Mouse (Mus musculus): ENCODE data around the gene Pnpla2. TPM values are rescaled to one million over a fixed set of nuclear protein-coding genes. Genes with fewer than 3 reads are reported as not detected.

Pnpla2 gene
- total RNA-seq, 4 experiments from 2014 or later = 21.2 to 32.6 (median 27.2) TPM

- no peak for DNase-seq (ENCODE audit: low spot score in 2 of 2)
These were observed 26.8 kb downstream of the Pnpla2 start for GRCm38 (mm10) chr7:141481498-141482401.

DNA sequence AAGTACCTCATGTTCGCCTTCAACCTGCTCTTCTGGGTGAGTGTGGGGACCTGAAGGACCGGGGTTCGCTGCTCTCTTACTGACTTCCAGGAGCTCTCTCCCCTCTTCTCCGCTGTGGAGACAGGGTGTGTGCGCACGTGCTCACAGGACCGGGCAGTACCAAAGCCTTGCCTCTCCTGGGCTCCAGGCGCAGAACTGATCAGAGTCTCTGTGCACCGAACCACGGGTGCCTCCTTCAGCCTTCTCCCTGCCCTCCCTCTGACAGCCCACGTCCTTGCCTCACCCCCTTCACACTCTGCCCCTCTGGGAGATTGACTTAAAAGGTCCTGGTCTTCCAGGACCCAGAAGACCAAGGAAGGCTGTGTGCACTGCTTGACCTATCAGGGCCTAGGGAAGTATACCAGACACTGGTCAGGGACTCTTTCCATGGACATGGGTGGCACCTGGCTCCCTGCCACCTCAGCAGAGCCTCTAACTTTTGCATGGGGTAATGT, 27.6 kb downstream of the Pnpla2 start:
- DNase-seq (ENCODE audit: low spot score in 2 of 2) = no peak

- DNase-seq (ENCODE audit: low spot score in 2 of 2) = no peak
These were observed 28.2 kb downstream of the Pnpla2 start for GRCm38 (mm10) chr7:141483114-141483653.

DNA sequence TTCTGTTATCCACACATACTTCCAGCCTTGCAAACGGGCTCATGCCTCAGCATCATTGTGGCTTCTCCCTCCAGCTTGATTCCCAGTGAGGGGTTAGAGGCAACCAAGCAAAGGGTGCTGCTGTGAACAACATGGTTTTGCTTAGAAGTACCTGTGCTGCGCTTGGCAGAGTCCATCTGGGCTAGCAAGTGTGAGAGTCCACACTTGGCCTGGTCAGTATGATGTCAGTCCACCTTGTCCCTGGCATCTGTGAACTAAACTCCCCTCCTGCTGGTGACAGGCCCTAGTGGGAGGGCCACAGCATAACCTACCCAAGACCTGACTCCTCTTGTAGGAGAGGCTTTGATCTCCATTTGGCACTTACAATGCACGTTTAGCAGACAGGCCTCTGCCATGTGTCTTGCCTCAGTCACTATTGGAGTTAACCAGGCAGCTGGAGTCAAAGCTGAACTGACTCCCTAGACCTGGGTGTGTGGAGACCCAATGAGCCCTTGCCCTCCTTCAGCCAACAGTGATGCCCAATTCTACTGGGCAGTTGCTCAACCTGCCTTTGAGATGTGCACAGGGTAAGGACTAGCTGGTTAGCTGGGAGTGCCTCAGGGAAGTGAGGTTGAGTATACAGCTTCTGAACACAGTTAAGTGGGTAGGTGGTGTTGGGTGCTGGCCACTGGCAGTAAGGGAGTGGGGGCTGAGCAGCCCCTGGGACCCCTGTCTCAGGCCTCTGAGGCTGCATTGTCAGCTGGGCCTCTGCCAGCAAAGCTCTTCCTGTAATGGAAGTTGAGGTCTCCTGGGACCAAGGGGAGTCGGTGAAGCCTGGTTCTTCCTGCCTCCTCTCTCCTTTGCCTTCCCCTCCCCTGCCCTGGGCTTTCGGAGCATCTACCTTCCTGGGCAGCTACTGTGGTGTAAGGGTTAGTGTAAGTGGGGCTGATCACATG, 29.5 kb downstream of the Pnpla2 start:
- no peak for DNase-seq (ENCODE audit: low spot score in 2 of 2)

DNA sequence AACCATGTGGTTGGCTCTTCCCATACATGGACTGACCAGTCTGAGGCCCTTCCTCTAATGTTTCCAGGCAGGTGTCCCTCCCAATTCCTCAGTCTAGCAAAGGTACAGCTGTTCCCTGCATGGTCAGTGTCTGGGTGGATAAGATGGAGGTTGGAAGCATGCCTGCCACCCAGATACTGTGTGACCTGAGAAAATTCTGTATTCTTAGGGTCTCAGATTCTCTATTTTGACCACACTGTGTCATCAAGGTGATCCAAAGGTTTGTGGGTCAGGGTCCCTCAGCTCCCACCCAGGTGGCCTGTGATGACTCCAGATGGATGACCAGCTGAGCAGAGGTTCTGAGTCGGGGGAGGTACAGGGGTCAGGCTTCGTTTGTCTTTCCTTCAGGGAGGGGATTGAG, 30.2 kb downstream of the Pnpla2 start:
- no peak for DNase-seq (ENCODE audit: low spot score in 2 of 2)

DNA sequence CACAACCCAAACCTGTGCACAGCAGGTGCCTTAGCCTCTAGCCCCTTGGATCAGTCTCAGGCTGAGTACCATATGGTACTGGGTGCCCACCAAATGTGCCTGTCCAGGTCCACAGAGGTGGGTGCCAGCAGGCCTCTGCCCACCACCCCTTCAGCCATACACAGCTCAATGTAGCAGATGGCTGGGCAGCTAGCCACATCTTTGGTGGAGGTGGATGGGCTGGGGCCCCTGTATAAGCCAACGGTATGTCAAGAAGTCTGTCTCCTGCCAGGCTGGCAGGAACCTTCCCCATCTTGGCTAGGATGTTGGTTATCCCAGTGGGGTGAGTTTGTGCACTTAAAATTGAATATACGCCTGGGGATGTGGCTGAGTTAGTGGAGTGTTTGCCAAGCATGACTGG, 30.6 kb downstream of the Pnpla2 start:
- no peak for DNase-seq (ENCODE audit: low spot score in 2 of 2)

DNA sequence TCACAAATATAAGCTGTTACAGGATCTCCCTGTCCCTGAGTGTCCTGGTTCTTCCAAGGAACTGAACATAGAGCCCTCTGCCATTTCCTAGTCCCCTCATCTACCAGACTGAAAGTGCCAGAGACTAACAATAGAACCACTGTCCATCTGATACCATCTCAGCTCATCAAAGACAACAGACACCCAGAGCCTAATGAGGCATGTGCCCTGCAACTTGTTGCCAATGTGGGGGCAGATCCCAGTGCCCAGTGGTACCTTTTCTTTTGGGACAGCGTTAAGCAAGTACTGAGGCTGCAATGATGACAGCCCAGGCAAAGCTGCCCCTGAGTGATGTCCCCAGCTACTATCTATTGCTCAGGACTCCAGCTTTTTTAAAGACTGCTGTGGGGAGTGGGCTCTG, 31.2 kb downstream of the Pnpla2 start:
- no peak for DNase-seq (ENCODE audit: low spot score in 2 of 2)

- DNase-seq (ENCODE audit: low spot score in 2 of 2) = no peak
These were observed 32.1 kb downstream of the Pnpla2 start for GRCm38 (mm10) chr7:141487141-141487540.

DNA sequence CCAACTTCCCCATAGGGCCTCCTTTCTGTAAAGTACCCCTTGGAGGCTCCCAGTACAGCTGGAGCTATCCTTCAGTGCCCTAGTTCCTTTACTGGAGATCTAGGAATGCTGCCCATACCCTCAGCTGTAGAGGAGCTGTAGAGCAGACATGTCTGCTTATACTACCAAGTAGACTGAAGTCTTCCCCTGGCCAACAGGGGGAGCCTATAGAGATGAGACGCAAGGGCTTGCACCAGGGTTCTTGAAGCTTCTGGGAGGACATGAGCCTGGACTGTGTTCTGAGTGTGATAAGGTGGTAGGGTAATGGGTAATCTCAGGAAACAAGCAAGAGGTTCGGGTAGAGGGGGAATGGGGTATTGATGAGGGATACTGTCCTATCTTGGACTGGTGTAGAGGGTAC, 36.2 kb downstream of the Pnpla2 start:
- DNase-seq (ENCODE audit: low spot score in 2 of 2) = no peak

DNA sequence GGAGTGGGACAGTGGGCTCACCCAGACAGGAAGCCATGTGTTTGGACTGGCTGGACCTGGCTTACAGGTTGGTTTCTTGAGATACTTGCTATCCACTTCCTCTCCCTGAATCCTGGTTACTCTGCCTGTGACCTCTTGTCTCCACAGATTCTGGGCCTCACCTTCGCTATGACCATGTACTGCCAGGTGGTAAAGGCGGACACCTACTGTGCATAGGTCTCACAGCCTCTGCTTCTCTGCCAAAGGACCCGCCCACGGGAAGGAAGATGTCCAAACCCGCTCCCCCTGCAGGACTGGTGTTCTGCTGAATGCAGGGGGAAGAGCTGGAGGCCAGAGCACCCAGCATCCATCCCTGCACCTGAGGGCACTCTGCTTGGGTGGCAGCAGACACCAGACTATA, 37.7 kb downstream of the Pnpla2 start:
- no peak for DNase-seq (ENCODE audit: low spot score in 2 of 2)

DNA sequence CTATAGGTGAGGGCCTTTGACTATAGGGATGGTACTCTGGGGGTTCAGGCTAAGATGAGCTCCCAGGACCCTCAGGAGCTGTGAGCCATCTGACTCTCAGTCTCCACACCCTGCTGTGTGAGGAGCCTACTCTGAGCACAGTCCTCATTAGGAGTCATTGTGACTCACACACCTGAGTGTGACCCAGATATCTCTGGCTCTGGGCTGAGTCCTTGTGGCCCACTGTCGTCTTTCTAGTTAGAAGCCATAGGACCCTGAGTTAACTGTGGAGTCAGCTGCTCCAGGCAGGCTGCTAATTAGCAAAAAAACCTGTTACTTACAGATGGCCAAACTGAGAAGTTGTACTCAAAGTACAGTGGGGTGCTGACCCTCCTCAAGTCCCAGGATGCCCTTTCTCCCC, 38.7 kb downstream of the Pnpla2 start:
- no peak for DNase-seq (ENCODE audit: low spot score in 2 of 2)

DNA sequence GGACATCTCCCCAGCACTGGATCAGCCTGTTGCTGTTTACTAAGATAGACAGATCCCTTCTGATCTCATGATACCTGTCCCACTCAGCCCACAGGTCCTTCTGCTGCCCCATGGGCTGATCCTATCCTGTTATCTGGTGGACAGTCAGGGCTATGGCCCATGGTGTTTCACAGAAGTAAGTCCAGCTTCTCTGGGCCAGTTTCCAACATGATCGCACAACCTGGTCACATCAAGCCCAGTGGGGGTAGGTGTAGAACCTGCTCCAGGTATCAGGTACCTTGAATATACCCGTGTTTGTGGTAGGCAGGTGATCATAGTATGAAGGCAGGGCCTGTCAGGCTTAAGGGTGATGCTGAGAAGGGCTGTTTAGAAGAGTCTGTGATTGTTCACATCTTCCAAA, 40.4 kb downstream of the Pnpla2 start:
- DNase-seq (ENCODE audit: low spot score in 2 of 2) = no peak

DNA sequence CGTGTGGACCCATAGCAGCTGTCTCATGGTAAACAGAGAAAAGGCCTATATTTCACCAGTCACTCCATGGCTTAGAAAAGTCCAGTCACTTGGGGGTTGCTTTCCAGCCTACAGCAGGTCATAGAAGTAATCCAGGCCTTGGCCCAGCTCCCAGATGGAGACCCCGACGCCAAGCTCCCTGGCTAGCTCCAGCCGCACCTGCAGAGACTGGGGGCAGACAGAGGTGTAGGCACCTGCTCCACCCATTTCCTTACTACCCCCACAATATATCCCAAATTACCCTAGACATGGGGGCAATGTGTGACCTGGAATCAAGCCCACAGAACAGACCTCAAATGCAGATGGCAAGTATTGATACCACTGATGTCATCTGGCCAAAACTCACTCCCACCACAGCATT, 40.9 kb downstream of the Pnpla2 start:
- DNase-seq (ENCODE audit: low spot score in 2 of 2) = no peak

GRCm38 (mm10) chr7:141497600-141497999, 42.6 kb downstream of the Pnpla2 start:
- DNase-seq (ENCODE audit: low spot score in 2 of 2) = no peak

DNA sequence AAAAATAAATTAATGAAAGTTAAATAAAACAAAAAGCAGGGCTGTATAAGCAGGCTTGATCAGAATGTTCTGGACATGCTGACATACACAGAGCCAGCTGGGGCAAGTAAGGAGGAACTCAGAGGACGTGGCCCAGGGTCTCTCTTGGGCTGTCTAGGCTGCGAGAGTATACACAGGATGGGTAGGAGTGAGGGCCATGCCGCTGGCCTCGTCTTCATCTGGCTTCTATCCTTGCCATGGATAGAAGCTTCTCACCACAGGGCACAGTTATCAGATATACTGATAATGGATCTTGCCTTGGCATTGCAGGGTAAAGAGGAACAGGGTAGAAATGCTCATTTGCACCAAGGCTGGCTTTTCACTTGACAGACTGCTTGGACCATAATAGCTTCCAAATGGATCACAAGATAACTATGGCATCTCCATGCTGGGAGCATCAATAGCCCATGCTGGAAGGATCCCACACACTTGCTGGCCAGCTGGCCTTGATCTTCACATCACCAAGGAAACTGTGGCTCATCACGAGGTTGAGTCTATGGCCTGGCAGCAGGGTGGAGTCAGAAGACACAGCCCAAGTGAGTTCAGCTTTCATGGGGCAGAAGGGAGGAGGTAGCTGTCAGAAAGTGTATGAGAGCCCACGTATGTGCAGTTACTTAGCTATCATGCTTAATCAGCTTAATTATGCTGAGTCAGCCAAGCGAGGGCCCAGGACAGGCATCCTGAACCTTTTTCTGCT, 47.0 kb downstream of the Pnpla2 start:
- no peak for DNase-seq (ENCODE audit: low spot score in 2 of 2)

- DNase-seq (ENCODE audit: low spot score in 2 of 2) = no peak
These were observed 47.5 kb downstream of the Pnpla2 start for GRCm38 (mm10) chr7:141502556-141502905.

- DNase-seq (ENCODE audit: low spot score in 2 of 2) = no peak
These were observed 51.3 kb downstream of the Pnpla2 start for GRCm38 (mm10) chr7:141506278-141506677.

DNA sequence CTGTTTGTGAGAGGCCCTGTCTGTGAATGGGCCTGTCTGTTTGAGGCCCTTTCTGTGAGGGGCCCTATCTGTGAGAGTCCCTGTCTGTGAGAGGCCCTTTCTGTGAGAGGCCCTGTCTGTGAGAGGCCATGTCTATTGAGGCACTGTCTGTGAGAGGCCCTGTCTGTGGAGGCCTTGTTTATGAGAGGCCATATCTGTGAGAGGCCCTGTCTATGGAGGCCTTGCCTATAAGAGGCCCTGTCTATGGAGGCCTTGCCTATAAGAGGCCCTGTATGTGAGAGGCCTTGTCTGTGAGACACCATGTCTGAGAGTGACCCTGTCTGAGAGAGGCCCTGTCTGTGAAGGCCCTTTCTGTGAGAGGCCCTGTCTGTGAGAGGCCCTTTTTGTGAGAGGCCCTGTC, 53.2 kb downstream of the Pnpla2 start:
- no peak for DNase-seq (ENCODE audit: low spot score in 2 of 2)

GRCm38 (mm10) chr7:141510196-141510595, 55.2 kb downstream of the Pnpla2 start:
- no peak for DNase-seq (ENCODE audit: low spot score in 2 of 2)
